Mouse (Mus musculus) forebrain, embryonic 16.5 days (tissue): ENCODE data around the gene Nkx2-4. TPM values are rescaled to one million over a fixed set of nuclear protein-coding genes. Genes with fewer than 3 reads are reported as not detected.

Experiments used
- polyA plus RNA-seq: library from polyadenylated mRNA; unstranded; fragments of >200 nt; fragmentation: Nextera tagmentation; extraction: Ambion mirVana; gene quantifications from 2 replicates; pipeline ENCODE4 v1.2.1, GENCODE M21; 2015

Nkx2-4 gene
- polyA plus RNA-seq, 1 experiment from 2014 or later: 0.11 TPM

Other genes with a start within 250 kb of the Nkx2-4 start
- gene Kiz, start 229.6 kb downstream of the Nkx2-4 start, polyA plus RNA-seq: 23.6 and 29.6 TPM in 2 replicates
- 97.3 and 102 TPM in 2 replicates for gene Xrn2, start 72.4 kb downstream of the Nkx2-4 start, polyA plus RNA-seq
- gene Nkx2-2, start 108.8 kb upstream of the Nkx2-4 start, polyA plus RNA-seq: 1.2 and 1.4 TPM in 2 replicates